Mouse (Mus musculus) megakaryocyte-erythroid progenitor cell, adult 5-6 weeks (primary cell): ENCODE data around the gene Pde4c. TPM values are rescaled to one million over a fixed set of nuclear protein-coding genes. Genes with fewer than 3 reads are reported as not detected.

Experiments
- ATAC-seq: replicated peaks from 2 replicates; pipeline ENCODE4 v1.8.0; 2016; ENCODE audit warnings: mild to moderate bottlenecking, inconsistent platforms; ENCODE audit not compliant: severe bottlenecking, poor library complexity, low FRiP score, low TSS enrichment
- total RNA-seq, 2 experiments: library from RNA; stranded (forward) in 1 of 2; stranded (reverse) in 1 of 2; fragments of 200-1000, 215-1000 nt in 1 of 2; fragments of >200 nt in 1 of 2; fragmentation: Nextera tagmentation in 1 of 2; gene quantifications; 2 replicates each; pipeline ENCODE4 v1.2.3; 2014 to 2017

Pde4c gene
- total RNA-seq (2014; fragmentation: Nextera tagmentation) (0.28 TPM in 1 of 2 replicates, not detected in the other), total RNA-seq (2017) (not detected in 2 replicates)

- no peak for ATAC-seq
These were observed at the start of gene Pde4c for GRCm38 (mm10) chr8:70723486-70724210. Pde4c (plus strand) TSS chr8:70723720.

- ATAC-seq, result no peak
These were observed 49.4 kb upstream of the Pde4c start for GRCm38 (mm10) chr8:70674109-70674508.

- ATAC-seq, result no peak
These were observed 48.8 kb upstream of the Pde4c start for GRCm38 (mm10) chr8:70674716-70675115.

- ATAC-seq, result no peak
These were observed 48.2 kb upstream of the Pde4c start for GRCm38 (mm10) chr8:70675336-70675735.

GRCm38 (mm10) chr8:70677451-70678080, 46.0 kb upstream of the Pde4c start:
- no peak for ATAC-seq

- ATAC-seq, result no peak
These were observed 44.8 kb upstream of the Pde4c start for GRCm38 (mm10) chr8:70678679-70679078.

- ATAC-seq, result no peak
These were observed 44.1 kb upstream of the Pde4c start for GRCm38 (mm10) chr8:70679404-70679803.

- ATAC-seq, result no peak
These were observed 43.5 kb upstream of the Pde4c start for GRCm38 (mm10) chr8:70680039-70680438.

GRCm38 (mm10) chr8:70681410-70681809, 42.1 kb upstream of the Pde4c start:
- no peak for ATAC-seq

GRCm38 (mm10) chr8:70682193-70682592, 41.3 kb upstream of the Pde4c start:
- no peak for ATAC-seq

GRCm38 (mm10) chr8:70682692-70683091, 40.8 kb upstream of the Pde4c start:
- no peak for ATAC-seq

- ATAC-seq, result no peak
These were observed 39.2 kb upstream of the Pde4c start for GRCm38 (mm10) chr8:70684291-70684690.

- ATAC-seq, result no peak
These were observed 35.9 kb upstream of the Pde4c start for GRCm38 (mm10) chr8:70687576-70687975.

- ATAC-seq, result no peak
These were observed 35.4 kb upstream of the Pde4c start for GRCm38 (mm10) chr8:70688136-70688535.

GRCm38 (mm10) chr8:70689892-70690390, 33.6 kb upstream of the Pde4c start:
- ATAC-seq, result no peak

- ATAC-seq, result no peak
These were observed 32.3 kb upstream of the Pde4c start for GRCm38 (mm10) chr8:70691230-70691629.

- ATAC-seq, result no peak
These were observed 31.7 kb upstream of the Pde4c start for GRCm38 (mm10) chr8:70691727-70692231.

GRCm38 (mm10) chr8:70693636-70694035, 29.9 kb upstream of the Pde4c start:
- no peak for ATAC-seq

- no peak for ATAC-seq
These were observed 28.1 kb upstream of the Pde4c start for GRCm38 (mm10) chr8:70695318-70696018.
